Mouse (Mus musculus): ENCODE measurements around the gene Sncg.

DNA sequence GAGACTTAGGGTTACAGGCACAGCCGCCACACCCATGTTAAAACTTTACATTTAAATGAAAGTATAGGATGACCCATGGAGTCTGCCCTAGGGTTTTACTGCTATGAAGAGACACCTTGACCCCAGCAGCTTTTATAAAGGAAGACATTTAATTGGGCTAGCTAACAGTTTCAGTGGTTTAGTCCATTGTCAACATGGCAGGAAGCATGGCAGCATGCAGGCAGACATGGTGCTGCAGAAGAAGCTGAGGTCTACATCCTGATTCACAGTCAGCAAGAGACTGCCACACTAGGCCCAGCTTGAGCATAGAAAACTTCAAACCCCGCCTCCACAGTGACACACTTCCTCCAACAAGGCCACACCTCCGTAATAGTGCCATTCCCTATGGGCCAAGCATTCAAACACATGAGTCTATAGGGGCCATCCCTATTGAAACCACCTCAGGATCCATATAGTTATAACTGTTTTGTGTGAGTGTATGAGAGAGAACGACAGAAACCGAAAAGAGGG lies 51.0 kb downstream of the Sncg start:
- TF ChIP-seq POLR2A (IDR thresholded peaks at IDR 0.05; ENCODE audit: borderline replicate concordance, insufficient read depth, low read length) (no peak), CTCF (IDR thresholded peaks at IDR 0.05; ENCODE audit: borderline replicate concordance, insufficient read depth, low read depth, low read length) (no peak)

All from cerebellum, adult 2 months (tissue).